Mouse (Mus musculus) cerebellum, postnatal 14 days (tissue): ENCODE data around the gene Acan.
A peak's percentile ranks its signal among the peaks of the same experiment; 100 is the strongest.

Source experiments
- DNase-seq, 2 experiments: peaks; one replicate each; pipeline ENCODE4 v3.0.0; 2021; ENCODE audit warnings: mixed read lengths in 2 of 2

Gene Acan

GRCm38 (mm10) chr7:79139891-79140591 lies 86.8 kb downstream of the Acan start:
- no peak for DNase-seq

GRCm38 (mm10) chr7:79140897-79141296 lies 87.6 kb downstream of the Acan start:
- DNase-seq: peak; percentile 92

- DNase-seq: no peak
Observed at GRCm38 (mm10) chr7:79147011-79147837, 93.9 kb downstream of the Acan start.

GRCm38 (mm10) chr7:79147931-79148653 lies 94.8 kb downstream of the Acan start:
- DNase-seq: no peak

GRCm38 (mm10) chr7:79148711-79149266 lies 95.5 kb downstream of the Acan start, which contains the start of gene Mfge8:
Gene Mfge8 (minus strand): TSS chr7:79149060.
- DNase-seq: peak; percentile 67 to 70

GRCm38 (mm10) chr7:79149522-79149921 lies 96.2 kb downstream of the Acan start:
- DNase-seq: no peak

GRCm38 (mm10) chr7:79159406-79159805 lies 106.1 kb downstream of the Acan start:
- DNase-seq: peak in 1 of 2 experiments; percentile 31
